Mouse (Mus musculus) effector memory CD4-positive, alpha-beta T cell, adult 7 months (primary cell): Measurements from ENCODE around the gene 0610030E20Rik. TPM values are rescaled to one million over a fixed set of nuclear protein-coding genes. Genes with fewer than 3 reads are reported as not detected.

Experiments used
- polyA plus RNA-seq: library from polyadenylated mRNA; unstranded; fragments of 100-300 nt; shearing (Covaris generic); gene quantifications from one replicate; pipeline ENCODE4 v1.2.1, GENCODE M21; 2017

0610030E20Rik gene
- polyA plus RNA-seq = 29.5 TPM

GRCm38 (mm10) chr6:72347166-72347941 lies at the start of gene 0610030E20Rik:
Gene 0610030E20Rik, plus strand, starts transcription at chr6:72347317.

GRCm38 (mm10) chr6:72345074-72345567 lies 2.0 kb upstream of the 0610030E20Rik start, which contains the start of gene Usp39:
Gene Usp39, minus strand, starts transcription at chr6:72345184.

GRCm38 (mm10) chr6:72355066-72355911 lies 8.2 kb downstream of the 0610030E20Rik start, which contains the start of gene Tmem150a:
Gene Tmem150a, plus strand, starts transcription at chr6:72355447.

GRCm38 (mm10) chr6:72366844-72367443 lies 19.8 kb downstream of the 0610030E20Rik start, which contains the start of gene Rnf181:
Gene Rnf181, minus strand, starts transcription at chr6:72366956.

GRCm38 (mm10) chr6:72380131-72380770 lies 33.1 kb downstream of the 0610030E20Rik start, which contains the start of gene Vamp5:
Gene Vamp5, minus strand, starts transcription at chr6:72380468.

GRCm38 (mm10) chr6:72389941-72390771 lies 43.0 kb downstream of the 0610030E20Rik start, which contains the start of gene Vamp8:
Gene Vamp8, minus strand, starts transcription at chr6:72390703.

Other genes starting within 250 kb of the 0610030E20Rik start
- not detected for gene St3gal5, start 249.7 kb upstream of the 0610030E20Rik start, polyA plus RNA-seq
- gene Atoh8, start 111.7 kb upstream of the 0610030E20Rik start, polyA plus RNA-seq = not detected
- gene Sftpb, start 42.7 kb upstream of the 0610030E20Rik start, polyA plus RNA-seq = not detected
- 34.3 TPM for gene Usp39, start 2.1 kb upstream of the 0610030E20Rik start, polyA plus RNA-seq
- 1.0 TPM for gene Tmem150a, start 8.1 kb downstream of the 0610030E20Rik start, polyA plus RNA-seq
- gene Rnf181, start 19.6 kb downstream of the 0610030E20Rik start, polyA plus RNA-seq = 134 TPM
- gene Vamp5, start 33.2 kb downstream of the 0610030E20Rik start, polyA plus RNA-seq = 17.6 TPM
- 154 TPM for gene Vamp8, start 43.4 kb downstream of the 0610030E20Rik start, polyA plus RNA-seq
- gene Ggcx, start 67.0 kb downstream of the 0610030E20Rik start, polyA plus RNA-seq = 7.5 TPM
- gene Mat2a, start 92.2 kb downstream of the 0610030E20Rik start, polyA plus RNA-seq = 554 TPM
- not detected for gene Sh2d6, start 174.4 kb downstream of the 0610030E20Rik start, polyA plus RNA-seq
- 50.4 TPM for gene Capg, start 197.1 kb downstream of the 0610030E20Rik start, polyA plus RNA-seq